Mouse (Mus musculus): ENCODE data around the gene Csrnp3. TPM values are rescaled to one million over a fixed set of nuclear protein-coding genes. Genes with fewer than 3 reads are reported as not detected.

Csrnp3 gene
- total RNA-seq, 2 experiments from 2014 or later, result 0.07 TPM; not detected in 1

GRCm38 (mm10) chr2:66009677-66010076 lies 164.1 kb downstream of the Csrnp3 start:
- no peak for DNase-seq (ENCODE audit: low spot score)

GRCm38 (mm10) chr2:66018711-66019110 lies 173.1 kb downstream of the Csrnp3 start:
- no peak for DNase-seq (ENCODE audit: low spot score)

DNA sequence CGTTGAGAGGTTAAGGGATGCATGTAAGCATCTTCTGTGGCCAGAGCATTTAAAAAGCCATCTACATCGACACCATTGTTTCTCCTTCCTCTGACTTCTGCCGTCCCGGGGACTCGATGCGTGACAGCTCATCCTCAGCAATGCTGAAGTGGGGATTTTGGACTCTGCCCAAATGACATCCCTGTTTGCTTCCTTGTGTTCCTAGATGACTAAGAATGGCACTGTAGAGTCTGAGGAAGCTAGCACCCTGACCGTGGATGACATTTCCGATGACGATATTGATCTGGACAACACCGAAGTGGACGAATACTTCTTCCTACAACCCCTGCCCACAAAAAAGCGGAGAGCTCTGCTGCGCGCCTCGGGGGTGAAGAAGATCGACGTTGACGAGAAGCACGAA lies 173.7 kb downstream of the Csrnp3 start:
- DNase-seq (ENCODE audit: low spot score), result no peak

DNA sequence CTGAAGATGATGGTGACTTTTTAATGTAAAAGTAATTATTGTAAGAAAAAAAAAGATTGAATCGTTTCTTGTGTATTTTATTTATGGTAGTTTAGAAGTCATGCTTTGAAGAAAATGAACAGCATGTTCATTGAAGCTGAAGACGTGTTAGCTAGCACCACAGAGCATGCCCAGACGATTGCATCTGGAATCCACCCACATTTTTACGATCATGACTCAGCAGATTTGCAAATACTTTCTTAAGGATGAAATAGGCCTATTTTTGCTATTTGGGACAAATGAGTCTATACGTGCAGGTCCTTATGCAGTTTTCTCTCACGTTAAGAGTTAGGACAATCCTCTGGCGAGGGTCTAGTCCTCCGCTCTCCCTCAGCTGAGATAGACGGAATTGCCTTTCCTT lies 177.9 kb downstream of the Csrnp3 start:
- no peak for DNase-seq (ENCODE audit: low spot score)

- DNase-seq (ENCODE audit: low spot score), result no peak
Measured at GRCm38 (mm10) chr2:66024837-66025236, 179.3 kb downstream of the Csrnp3 start.

- no peak for DNase-seq (ENCODE audit: low spot score)
Measured at GRCm38 (mm10) chr2:66028812-66029211, 183.2 kb downstream of the Csrnp3 start.

DNA sequence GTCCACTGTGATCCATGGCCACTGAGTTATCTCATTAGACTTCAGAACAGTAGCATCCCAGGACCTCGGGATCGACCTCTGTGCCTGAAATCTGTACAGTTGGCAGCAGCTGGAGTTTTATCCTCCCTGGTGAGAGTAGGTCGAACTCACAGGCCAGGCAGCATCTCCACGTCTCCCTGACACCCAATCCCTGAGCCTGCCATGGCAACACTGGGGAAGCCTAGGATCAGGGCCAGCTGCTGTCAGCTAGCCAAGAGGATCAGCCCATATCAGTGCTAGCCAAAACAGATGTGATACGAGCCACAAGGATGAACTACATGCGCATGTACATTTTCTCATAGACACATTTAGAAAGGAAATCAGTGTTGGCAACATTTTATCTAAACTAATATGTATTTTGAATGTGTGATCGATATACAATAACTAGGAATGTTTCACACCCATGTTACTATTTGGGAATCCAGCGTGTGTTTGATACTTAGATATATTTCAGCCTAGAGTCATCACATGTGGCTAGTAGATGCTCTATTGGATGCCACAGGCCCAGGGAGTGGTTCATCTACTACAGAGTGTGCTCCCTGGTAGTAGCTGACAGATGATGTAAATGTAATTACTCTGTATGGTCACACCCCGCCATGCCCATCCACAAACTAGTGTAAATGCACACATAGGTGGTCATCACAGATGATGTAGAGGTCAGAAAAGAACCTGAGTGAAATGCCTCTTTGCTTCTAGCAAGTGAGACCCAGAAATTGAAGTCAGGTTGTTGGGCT lies 189.5 kb downstream of the Csrnp3 start:
- DNase-seq (ENCODE audit: low spot score), result no peak

- DNase-seq (ENCODE audit: low spot score), result no peak
Measured at GRCm38 (mm10) chr2:66040611-66041010, 195.0 kb downstream of the Csrnp3 start.

DNA sequence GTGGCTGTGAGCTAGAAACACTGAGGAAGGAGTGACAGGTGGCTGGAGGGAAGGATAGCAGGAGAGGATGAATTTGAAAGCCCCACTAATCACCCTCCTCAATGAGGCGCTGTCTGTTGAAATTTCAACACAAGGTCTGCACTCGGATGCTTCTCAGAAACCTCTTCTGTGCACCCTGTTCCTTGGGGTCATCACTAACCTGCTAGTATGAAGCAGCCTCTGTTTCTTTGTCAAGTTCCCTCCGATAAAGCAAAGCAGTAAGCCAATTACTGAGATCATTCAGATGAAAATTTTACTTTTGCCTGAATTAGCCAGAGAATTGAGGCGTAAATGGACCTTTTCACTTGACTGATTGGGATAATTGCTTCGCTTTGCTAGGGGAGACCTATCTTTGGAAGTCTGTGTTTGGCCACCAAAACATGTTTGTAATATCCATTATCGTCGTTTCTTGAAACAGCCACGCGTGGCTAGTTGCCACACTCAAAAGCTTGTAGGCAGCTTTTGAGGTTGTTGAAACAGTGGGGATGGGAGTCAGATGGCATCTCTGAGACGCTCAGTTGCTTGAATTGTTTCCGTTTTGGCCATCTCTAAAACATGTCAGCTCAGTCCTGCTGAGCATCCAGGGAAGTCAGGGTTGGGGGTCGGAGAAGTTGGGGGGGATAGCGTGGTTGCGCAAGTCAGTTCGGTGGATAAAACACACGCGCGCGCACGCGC lies 195.8 kb downstream of the Csrnp3 start:
- DNase-seq (ENCODE audit: low spot score), result no peak

- DNase-seq (ENCODE audit: low spot score), result no peak
Measured at GRCm38 (mm10) chr2:66041917-66042419, 196.4 kb downstream of the Csrnp3 start.

GRCm38 (mm10) chr2:66043441-66044404 lies 198.2 kb downstream of the Csrnp3 start:
- no peak for DNase-seq (ENCODE audit: low spot score)

DNA sequence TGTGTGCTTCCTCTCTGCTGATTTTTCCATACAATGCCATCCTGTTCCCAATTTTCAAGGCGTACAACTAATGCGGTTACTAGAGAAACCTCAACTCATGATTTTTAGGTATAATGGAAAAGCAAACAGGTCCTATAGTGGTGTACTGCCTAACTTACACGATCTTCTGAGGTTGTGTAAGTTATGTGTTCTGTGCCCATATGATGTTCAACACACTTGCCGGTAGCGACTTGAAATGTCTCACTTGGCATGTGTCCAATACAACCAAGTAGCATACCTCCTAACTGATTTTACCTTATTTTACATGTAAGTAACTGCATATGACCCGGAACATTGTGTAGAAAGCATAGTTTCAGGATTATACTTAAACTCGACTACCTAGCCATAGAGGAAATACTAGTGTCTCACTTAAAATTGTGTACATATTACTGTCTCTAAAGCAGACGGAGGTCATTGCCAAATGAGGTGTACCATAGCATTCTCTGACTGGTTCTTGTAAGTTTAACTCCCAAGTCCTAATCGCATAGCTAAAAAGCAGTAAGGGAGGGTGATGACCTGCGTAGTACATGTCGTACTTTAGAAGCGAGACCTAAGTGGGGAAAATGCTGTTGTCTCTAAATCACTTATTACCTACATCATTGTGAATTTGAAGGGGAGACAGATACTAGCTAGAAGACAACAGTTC lies 199.0 kb downstream of the Csrnp3 start:
- no peak for DNase-seq (ENCODE audit: low spot score)

- DNase-seq (ENCODE audit: low spot score), result no peak
Measured at GRCm38 (mm10) chr2:66063291-66063690, 217.7 kb downstream of the Csrnp3 start.

- DNase-seq (ENCODE audit: low spot score), result no peak
Measured at GRCm38 (mm10) chr2:66069454-66069853, 223.9 kb downstream of the Csrnp3 start.

GRCm38 (mm10) chr2:66080731-66081130 lies 235.2 kb downstream of the Csrnp3 start:
- no peak for DNase-seq (ENCODE audit: low spot score)

Other genes starting within 250 kb of the Csrnp3 start
- under 1 TPM; 0.74 to 0.94 TPM for gene Scn2a, start 225.0 kb upstream of the Csrnp3 start, total RNA-seq (2021)

Data from gastrocnemius, adult 18-20 months (tissue).